Mouse (Mus musculus): ENCODE data around the gene Mfsd8.
"Not testable (repeated sequence)": the region's sequence is repeated elsewhere in the genome, so short reads cannot be mapped to it uniquely, and the experiment has no call there.

The Mfsd8 gene

DNA sequence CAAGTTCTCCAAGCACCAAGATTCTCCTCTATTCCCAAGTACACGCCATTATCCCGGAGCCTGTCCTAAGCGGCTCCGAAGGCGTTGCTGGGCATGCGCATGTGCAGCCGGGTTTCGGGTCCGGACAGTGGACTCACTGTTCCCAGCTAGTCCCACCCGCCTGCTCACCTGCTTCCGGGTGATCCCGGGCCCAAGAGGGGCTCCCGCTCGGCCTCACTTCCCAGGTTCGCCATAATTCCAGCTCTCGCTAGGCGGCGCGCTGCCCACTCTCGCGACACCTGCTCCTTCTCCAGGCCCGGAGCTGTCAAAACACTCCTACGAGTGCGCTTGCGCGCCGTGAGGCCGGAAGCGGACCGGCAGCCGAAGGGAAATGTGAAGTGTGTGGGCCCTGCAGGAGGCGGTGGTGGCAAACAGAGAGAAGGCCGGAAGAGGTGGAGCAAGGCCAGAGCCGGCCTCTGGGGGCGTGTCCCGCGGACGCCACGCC lies at the start of gene Mfsd8:
Gene Mfsd8, minus strand, starts transcription at position 414 of the 484 bp plus-strand sequence.
- peak; percentile 99 for DNase-seq (ENCODE audit: low read depth, low spot score)

DNA sequence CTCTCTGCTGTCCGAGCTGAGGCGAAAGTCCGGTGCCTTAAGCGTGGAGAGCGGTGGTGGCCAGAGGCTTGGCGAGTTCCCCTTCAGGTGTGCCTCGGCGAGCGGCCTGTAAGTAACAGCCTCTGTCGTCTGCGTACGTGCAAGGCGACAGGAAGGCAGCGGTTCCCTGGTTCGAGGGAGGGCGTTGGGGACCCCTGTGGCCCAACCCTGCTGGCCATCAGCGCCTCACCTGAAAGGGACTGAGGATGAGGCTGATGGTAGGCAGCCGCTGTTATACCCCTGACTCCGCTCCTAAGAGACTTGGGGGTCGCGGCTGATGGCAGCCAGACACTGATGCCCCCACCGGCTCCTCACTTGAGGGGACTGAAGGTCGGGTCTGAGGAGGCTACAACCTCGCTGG lies 47.6 kb upstream of the Mfsd8 start:
- peak; percentile 17 for DNase-seq (ENCODE audit: low read depth, low spot score)

DNA sequence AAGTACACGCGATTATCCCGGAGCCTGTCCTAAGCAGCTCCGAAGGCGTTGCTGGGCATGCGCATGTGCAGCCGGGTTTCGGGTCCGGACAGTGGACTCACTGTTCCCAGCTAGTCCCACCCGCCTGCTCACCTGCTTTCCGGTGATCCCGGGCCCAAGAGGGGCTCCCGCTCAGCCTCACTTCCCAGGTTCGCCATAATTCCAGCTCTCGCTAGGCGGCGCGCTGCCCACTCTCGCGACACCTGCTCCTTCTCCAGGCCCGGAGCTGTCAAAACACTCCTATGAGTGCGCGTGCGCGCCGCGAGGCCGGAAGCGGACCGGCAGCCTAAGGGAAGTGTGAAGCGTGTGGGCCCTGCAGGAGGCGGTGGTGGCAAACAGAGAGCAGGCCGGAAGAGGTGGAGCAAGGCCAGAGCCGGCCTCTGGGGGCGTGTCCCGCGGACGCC lies 47.2 kb upstream of the Mfsd8 start:
- peak; percentile 99 for DNase-seq (ENCODE audit: low read depth, low spot score)

DNA sequence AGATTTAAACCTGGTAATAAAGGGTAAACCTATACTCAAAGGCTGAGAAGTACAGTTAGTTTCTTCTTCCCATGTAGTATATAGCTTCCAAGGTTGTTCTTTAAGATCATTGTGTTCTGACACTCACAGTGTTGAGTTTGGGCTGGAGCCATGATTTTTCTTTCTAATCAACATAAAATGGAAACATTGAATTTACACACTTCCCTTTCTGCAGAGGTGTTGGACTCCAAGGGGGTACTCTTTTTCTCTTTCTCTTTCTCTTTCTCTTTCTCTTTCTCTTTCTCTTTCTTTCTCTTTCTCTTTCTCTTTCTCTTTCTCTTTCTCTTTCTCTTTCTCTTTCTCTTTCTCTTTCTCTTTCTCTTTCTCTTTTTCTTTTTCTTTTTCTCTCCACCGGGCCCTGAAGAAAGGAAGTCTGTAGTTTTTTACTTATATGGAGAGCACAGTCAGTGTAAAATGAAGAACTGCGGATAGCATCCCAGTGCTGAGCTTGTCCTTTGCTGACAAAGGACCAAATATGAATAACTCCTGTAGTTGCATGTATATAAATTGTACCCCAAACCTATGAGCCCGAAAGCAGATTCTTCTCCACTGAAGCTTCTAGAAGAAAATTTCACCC lies 6.5 kb upstream of the Mfsd8 start:
- not testable (repeated sequence) for DNase-seq (ENCODE audit: low read depth, low spot score)

DNA sequence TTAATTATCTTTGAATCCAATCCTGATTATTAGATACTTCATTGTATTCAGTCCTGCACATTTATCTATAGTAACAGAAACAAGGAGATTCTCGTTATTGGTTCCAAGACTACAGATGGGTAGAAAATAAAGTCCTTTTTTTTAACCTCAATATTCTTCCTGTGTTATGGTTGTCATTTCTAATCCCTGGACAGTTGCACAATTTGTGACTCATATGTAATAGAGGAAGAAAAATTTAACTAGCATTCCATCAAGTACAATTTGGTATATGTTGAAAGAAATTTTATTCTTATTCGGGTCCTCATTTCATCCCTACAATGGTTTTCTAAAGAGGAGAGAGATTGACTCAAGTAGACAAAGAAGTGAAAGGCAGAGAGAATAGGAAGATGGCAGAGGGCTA lies 1.2 kb upstream of the Mfsd8 start:
- not testable (repeated sequence) for DNase-seq (ENCODE audit: low read depth, low spot score)

DNA sequence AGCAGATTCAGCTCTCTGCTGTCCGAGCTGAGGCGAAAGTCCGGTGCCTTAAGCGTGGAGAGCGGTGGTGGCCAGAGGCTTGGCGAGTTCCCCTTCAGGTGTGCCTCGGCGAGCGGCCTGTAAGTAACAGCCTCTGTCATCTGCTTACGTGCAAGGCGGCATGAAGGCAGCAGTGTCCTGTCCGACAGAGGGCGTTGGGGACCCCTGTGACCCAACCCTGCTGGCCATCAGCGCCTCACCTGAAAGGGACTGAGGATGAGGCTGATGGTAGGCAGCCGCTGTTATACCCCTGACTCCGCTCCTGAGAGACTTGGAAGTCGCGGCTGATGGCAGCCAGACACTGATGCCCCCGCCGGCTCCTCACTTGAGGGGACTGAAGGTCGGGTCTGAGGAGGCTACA lies 332 bp upstream of the Mfsd8 start:
- peak; percentile 34 for DNase-seq (ENCODE audit: low read depth, low spot score)

DNA sequence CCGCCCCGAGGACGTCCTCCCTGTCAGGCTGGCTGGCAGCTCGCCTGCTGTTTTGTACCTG lies 101 bp upstream of the Mfsd8 start, which contains the start of gene Abhd18:
Gene Abhd18, plus strand, starts transcription at position 14 of the 61 bp plus-strand sequence.
- DNase-seq (ENCODE audit: low read depth, low spot score): not testable (repeated sequence)

DNA sequence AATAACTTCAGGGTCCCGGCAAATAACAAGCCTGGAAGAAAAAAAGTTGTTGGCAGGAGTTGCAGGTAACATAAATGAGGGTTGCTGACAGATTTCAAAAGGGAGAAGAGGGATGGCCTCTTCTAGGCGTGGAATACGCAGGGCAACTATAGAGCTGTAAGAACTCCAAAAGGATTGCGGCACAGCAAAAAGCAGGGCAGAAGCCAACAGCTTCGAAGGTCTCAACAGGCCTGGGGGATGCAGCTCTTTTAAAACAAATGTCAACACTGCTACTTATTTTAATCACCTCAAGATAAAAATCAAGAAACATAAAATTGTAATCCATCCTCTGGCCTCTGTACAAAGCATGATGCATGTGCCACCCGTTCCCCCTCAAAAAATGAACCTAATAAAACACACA lies 1.2 kb downstream of the Mfsd8 start:
- DNase-seq (ENCODE audit: low read depth, low spot score): not testable (repeated sequence)

DNA sequence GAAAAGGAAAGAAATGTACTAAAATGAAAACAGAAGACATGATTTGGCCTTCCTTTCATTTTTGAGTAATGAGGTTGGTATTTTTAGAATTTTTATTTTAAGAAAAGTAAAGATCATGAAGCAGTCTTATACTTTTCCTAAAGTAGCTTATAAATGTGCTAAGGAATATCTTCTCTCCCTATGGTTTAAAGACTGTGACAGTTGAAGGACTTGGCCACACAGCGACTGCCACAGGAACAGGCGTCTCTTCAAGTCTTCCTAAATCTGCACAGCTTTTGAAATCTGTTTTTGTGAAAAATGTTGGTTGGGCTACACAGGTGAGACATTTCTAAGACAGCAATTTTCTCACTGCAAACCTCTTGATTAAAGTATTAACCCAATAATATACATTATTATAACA lies 33.4 kb downstream of the Mfsd8 start:
- DNase-seq (ENCODE audit: low read depth, low spot score): no peak

DNA sequence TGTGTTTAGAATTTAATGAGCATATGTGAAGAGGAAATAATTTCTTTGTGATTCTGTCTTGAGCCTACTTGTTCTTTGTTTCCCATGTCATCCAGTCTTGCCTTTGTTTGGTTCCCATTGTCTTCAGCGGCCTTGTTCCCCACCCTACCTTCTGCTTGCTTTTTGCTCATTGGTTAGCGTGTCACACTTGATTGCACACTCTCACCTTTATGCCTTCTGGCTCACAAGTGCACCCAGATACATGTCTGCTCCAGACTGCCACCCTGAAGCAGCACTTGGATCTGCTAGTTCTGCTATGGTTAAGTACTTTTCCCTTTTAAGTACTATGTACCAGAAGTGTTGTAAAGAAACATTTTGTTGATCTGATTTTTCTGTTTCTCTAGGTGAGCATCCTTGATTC lies 36.8 kb downstream of the Mfsd8 start:
- peak; percentile 30 for DNase-seq (ENCODE audit: low read depth, low spot score)

DNA sequence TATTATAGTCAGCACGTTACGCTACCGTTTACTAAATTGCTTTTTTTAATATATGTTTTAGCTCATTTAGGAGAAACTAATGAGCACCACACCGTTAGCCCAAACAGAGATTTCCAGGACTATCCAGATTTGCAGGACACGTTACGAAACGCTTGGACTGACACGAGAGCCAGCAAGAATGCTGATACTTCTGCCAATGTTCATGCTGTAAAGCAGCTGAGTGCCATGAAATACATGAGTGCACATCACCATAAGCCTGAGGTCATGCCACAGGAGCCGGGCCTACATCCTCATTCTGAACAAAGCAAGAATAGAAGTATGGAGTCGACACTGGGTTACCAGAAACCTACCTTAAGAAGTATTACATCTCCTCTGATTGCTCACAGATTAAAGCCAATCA lies 38.0 kb downstream of the Mfsd8 start:
- DNase-seq (ENCODE audit: low read depth, low spot score): no peak

DNA sequence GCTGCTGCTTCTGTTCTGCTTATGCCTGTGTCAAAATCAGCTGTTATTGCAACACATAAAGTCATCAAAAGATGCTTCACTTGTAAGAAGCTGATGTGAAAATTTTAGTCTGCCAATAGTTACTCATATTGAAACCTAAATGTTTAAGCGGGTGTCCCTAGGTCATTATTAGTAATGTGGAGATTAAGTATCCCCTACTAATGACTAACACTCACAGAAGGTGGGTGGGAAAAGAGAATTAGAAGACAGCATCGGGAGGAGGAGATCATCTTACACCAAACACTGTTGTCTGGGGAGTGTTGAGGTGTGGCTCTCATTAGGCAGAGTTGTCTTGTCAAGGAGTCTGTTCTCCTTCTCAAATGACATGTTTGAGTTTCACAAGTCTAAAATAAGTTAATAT lies 39.8 kb downstream of the Mfsd8 start:
- no peak for DNase-seq (ENCODE audit: low read depth, low spot score)

DNA sequence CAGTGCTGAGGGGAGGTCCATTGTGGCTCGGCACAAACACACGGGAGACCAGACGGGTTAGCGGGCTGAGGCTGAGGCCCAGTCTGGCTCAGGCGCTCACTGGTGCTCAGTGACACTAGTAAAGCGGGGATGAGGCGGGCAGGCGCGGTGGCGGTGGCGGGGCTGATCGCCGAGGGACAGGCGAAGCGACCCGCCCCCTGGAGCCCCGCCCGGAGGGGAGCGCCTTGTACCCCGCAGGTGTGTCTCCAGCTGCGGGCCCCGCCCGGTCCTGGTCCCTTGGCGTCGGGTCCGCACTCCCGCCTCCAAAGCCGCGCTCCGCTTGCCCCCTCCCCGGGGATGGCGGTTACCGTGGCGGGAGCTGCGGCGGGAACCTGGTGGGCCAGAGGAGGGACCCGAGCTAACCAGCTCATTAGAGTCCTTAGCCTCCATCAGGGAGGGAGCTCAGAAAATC lies 46.3 kb downstream of the Mfsd8 start:
- peak; percentile 74 for DNase-seq (ENCODE audit: low read depth, low spot score)

DNA sequence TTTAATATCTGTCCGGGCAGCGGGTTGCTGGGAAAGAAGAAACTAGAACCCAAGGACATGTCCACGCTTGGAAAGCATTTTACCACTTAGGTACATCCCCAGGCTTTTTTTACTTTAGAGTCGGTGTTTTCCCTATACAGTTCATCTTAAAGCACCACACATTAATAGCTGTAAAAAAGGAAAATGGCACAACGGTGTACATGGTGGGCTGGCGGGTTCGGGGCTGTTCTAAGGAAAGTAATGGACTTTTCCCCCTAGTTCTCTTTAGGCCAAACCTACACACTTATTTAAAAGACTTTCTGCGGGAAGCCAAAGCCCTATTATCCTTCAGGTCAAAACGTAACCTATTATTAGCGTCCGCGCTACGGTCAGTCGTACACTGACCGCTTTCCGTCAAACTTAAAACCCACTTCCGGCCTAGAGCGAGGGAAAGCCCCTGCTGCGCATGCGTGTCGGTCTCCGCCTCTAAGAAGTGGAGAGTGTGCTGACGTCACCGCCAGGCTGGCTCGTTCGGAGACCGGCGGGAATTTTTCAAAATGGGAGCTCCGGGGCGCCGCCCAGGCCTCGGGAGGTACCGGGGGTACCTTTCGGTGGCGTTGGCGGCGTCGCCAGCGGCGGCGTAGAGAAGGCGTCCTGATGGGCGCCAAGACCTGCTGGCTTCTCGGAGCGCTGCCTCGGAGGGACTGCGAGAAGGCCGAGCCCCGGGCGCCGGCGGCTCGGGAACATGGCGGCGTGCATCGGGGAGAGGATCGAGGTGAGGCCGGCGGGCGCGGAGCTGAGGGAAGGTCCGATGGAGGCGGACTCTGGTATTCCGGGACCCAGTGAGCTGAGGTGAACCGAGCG lies 46.9 kb downstream of the Mfsd8 start, which contains the start of gene Plk4:
Gene Plk4, plus strand, starts transcription at position 490 of the 843 bp plus-strand sequence.
- DNase-seq (ENCODE audit: low read depth, low spot score): peak; percentile 94

DNA sequence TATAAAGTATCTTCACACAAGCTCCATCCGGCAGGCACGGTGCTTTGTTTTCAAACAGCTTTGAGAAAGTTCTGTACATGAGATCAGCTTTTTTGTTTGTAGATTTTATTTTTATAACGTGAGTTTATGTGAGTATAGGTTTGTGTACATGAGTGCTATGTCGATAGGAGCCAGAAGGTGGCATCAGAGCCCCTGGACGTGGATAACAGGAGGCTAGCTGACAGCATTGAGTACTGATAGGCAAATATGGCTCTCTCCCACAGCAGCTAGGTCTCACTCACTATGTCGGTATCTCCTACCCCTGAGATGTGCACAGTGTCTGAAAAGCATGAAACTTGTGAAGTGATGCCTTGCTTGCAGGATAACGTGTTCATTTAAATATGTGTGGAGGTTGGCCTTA lies 48.2 kb downstream of the Mfsd8 start:
- DNase-seq (ENCODE audit: low read depth, low spot score): peak; percentile 79

DNA sequence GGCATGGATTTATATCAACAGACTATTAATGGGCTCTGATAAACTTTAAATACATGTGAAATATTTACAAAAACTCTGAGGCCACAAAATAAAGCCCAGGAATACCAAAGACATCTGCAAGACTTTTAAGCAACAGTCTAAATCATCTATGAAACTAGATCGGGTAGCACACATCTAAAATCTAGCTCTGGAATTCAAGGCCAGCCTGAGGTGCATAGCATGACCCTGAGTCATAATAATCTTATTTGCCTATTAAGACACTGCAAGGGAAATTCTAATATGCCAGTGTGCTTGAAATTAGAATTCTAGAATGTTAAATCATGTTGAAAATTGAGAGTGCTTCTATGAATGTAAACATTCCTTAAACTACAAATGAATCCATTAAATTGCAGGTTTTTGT lies 48.6 kb downstream of the Mfsd8 start:
- DNase-seq (ENCODE audit: low read depth, low spot score): no peak

DNA sequence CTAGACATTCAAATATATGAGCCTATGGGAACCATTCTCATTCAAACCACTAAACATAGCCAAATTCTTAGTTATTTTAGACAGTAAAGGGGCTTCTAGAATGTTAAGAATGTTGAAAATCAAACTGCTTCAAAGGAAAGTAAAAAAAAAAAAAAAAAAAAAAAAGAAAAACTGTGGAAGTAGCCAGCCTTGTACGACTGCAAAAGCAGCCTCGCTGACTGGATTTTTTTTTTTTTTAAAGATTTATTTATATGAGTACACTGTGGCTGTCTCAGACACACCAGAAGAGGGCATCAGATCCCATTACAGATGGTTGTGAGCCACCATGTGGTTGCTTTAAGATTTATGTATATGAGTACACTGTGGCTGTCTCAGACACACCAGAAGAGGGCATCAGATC lies 52.9 kb downstream of the Mfsd8 start:
- no peak for DNase-seq (ENCODE audit: low read depth, low spot score)

Measured in R1 (cell line).